Mouse (Mus musculus) forebrain, postnatal 0 days (tissue): Measurements from ENCODE around the gene Zfp575. TPM values are rescaled to one million over a fixed set of nuclear protein-coding genes. Genes with fewer than 3 reads are reported as not detected.
A peak's percentile ranks its signal among the peaks of the same experiment; 100 is the strongest.

Source experiments
- ATAC-seq: fragments of 200-750 bp; cut with Nextera tagmentation; 2 replicates; pipeline ENCODE4 v1.8.0; 2017; ENCODE audit warnings: mild to moderate bottlenecking, moderate library complexity
- DNase-seq: peaks from one replicate; pipeline ENCODE4 v3.0.0-alpha.2; 2015
- H3K27ac ChIP-seq: fragments of 300-500 bp; sonication (generic); 2 replicates; pipeline ENCODE4 v1.5.1; 2014; ENCODE audit warnings: low read depth, mild to moderate bottlenecking, antibody characterized with exemption, low read length, moderate library complexity, mixed read lengths
- H3K27me3 ChIP-seq: fragments of 300-500 bp; sonication (generic); 2 replicates; pipeline ENCODE4 v1.6.1; 2014; ENCODE audit warnings: mild to moderate bottlenecking, low read length, mixed read lengths; ENCODE audit not compliant: insufficient read depth
- H3K36me3 ChIP-seq: fragments of 300-500 bp; sonication (generic); 2 replicates; pipeline ENCODE4 v1.6.1; 2014; ENCODE audit warnings: mild to moderate bottlenecking, moderate library complexity; ENCODE audit not compliant: insufficient read depth
- H3K4me1 ChIP-seq: fragments of 300-500 bp; sonication (generic); 2 replicates; pipeline ENCODE4 v1.6.1; 2014; ENCODE audit warnings: antibody characterized with exemption; ENCODE audit not compliant: insufficient read depth
- H3K4me2 ChIP-seq: fragments of 300-500 bp; sonication (generic); 2 replicates; pipeline ENCODE4 v1.6.1; 2014; ENCODE audit warnings: low read depth, mild to moderate bottlenecking, moderate library complexity
- H3K4me3 ChIP-seq: fragments of 300-500 bp; sonication (generic); 2 replicates; pipeline ENCODE4 v1.5.1; 2014; ENCODE audit warnings: low read depth, low read length, mixed read lengths
- H3K9ac ChIP-seq: fragments of 300-500 bp; sonication (generic); 2 replicates; pipeline ENCODE4 v1.6.1; 2014; ENCODE audit warnings: mild to moderate bottlenecking
- H3K9me3 ChIP-seq: fragments of 300-500 bp; sonication (generic); 2 replicates; pipeline ENCODE4 v1.6.1; 2016; ENCODE audit warnings: low read length
- CTCF ChIP-seq: sonication (generic); IDR thresholded peaks from 2 replicates; pipeline ENCODE4 v1.5.1; 2016; ENCODE audit warnings: antibody characterized with exemption, control low read depth, low read depth
- WGBS: fragments of 180-500 bp; shearing (Covaris S2); extraction: QIAGEN DNeasy Blood & Tissue Kit; methylation state at CpG from one replicate; pipeline ENCODE4 v1.1.7; 2014; 5-methylcytosine and 5-hydroxymethylcytosine counted together
- polyA plus RNA-seq: library from polyadenylated mRNA; unstranded; fragments of >200 nt; fragmentation: Nextera tagmentation; extraction: Ambion mirVana; gene quantifications from 2 replicates; pipeline ENCODE4 v1.2.1, GENCODE M21; 2015
- total RNA-seq: library from RNA; depleted of rRNA; stranded (reverse); fragments of >200 nt; gene quantifications from 2 replicates; pipeline ENCODE4 v1.2.3, GENCODE M21; 2014

Gene Zfp575
- total and polyA plus RNA-seq, 2 experiments from 2014 or later = 1.2 to 24.8 TPM

DNA sequence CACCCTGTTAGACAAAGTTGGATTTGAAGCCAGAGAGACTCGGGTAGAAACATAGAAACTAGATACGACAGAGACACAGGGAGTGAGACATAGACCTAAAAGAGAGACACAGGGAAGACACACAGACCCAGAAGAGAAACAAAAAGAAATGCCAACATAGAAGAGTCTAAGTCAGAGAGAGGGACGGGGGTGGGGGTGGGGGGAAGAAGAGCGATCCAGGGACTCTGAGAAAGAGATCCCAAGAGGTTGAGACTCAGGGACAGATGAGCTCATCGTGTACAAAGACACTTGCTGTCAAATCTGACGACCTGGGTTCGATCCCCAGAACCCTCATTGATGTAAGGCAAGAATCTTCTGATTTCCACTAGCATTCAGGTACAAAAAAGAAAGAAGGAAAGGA is 24.3 kb upstream of the Zfp575 start:
- Histone ChIP-seq H3K27ac (no peak overlapping the region), H3K9ac (no peak overlapping the region), H3K4me2 (no peak overlapping the region), H3K4me3 (0 out of 2 replicates have a peak overlapping the region, but pooled peaks have one; percentile 28), H3K27me3 (peaks cover 39% of the 10 kb centered on the region), H3K9me3 (no peaks in the 10 kb centered on the region), H3K36me3 (no peaks in the 10 kb centered on the region; the same call in 1 of the 2 replicates), H3K4me1 (no peaks in the 10 kb centered on the region)
- no peak for TF ChIP-seq CTCF
- 17% methylated on average over 7 of the region's 7 CpGs for WGBS
- ATAC-seq = no peak
- no peak for DNase-seq

GRCm38 (mm10) chr7:24610879-24611494 is 23.5 kb upstream of the Zfp575 start:
- no peak for TF ChIP-seq CTCF
- H3K36me3 ChIP-seq = no peaks in the 10 kb centered on the region; the same call in 1 of the 2 replicates
- H3K9me3 ChIP-seq = no peaks in the 10 kb centered on the region
- WGBS = 2% methylated on average over 36 of the region's 36 CpGs
- H3K27me3 ChIP-seq = peaks cover 39% of the 10 kb centered on the region
- H3K4me2 ChIP-seq = peak overlapping the region; percentile 40
- ATAC-seq (peak; percentile 16), DNase-seq (peak; percentile 18)
- no peak overlapping the region for H3K27ac ChIP-seq
- H3K4me1 ChIP-seq = no peaks in the 10 kb centered on the region
- H3K4me3 ChIP-seq = peak overlapping the region; percentile 28
- H3K9ac ChIP-seq = 0 out of 2 replicates have a peak overlapping the region, but pooled peaks have one; percentile 28

DNA sequence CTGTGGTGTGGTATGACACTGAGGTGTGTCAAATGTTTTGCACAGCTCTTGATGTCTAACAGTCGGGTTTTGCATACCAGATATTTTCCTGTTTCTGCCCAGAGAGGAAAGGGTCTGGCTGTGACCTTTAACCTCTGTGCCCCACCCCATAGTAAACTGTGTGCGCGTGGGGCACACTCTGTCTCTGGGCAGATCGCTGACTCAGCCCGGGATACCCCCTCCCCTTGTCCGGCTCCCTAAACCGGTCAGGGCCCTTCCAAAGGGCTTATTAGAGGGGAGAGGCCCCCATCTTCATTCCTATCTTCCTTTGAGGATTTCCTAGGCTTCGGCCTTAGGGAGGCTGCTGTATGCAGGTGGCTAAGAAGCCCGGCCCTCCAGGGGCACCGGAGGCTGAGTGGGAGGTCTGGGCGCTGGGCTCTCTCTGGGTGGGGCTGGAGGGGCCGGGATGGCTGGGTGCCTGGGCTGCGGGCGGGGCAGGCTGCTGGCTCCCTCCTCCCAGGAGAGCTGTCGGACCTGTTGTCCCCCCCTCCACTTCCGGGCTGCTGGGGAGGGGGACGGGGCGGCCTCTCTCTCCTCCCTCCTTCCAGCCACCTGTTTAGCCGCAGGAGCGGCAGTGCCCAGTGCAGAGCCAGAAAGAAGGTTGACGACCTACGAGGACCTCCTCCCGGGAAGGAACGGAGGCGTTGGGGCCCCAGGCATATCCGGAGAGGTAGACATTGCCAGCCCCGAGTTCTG is 22.9 kb upstream of the Zfp575 start, which contains the start of gene Phldb3:
Gene Phldb3, plus strand, starts transcription at position 620 of the 735 bp plus-strand sequence.
- TF ChIP-seq CTCF = no peak
- H3K4me1 ChIP-seq = no peaks in the 10 kb centered on the region
- H3K4me2 ChIP-seq = peak within 1 kb of the TSS; percentile 40
- peaks cover 39% of the 10 kb centered on the region for H3K27me3 ChIP-seq
- DNase-seq = no peak
- no peak within 1 kb of the TSS for H3K27ac ChIP-seq
- 0 out of 2 replicates have a peak, but pooled peaks have one; percentile 4 for ATAC-seq
- H3K9me3 ChIP-seq = no peaks in the 10 kb centered on the region
- H3K9ac ChIP-seq = 0 out of 2 replicates have a peak within 1 kb of the TSS, but pooled peaks have one; percentile 28
- peak within 1 kb of the TSS; percentile 28 for H3K4me3 ChIP-seq
- H3K36me3 ChIP-seq = no peaks in the 10 kb centered on the region; the same call in 1 of the 2 replicates
- WGBS = 8% methylated on average over 23 of the region's 27 CpGs

DNA sequence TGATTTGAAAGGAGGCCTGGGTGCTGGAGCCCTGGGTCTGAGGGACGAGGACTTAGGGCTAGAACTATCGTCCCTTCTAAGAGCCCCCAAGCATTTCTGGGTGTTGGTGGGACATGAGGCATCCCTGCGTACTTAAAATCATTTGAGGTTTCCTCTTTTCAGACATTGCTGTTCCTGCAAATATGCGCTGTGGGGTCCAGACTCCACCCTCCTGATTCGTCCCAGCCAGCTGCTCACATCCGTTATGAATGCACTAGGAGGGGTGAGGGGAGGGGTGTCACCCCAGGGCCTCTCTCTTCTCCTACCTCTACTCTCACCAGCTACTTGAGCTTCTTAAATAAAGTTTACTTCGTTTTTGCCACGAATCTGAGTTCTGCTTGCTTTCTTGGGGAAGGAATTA is 21.1 kb upstream of the Zfp575 start:
- ATAC-seq (no peak), DNase-seq (no peak)
- Histone ChIP-seq H3K27ac (no peak overlapping the region), H3K4me1 (no peaks in the 10 kb centered on the region), H3K4me3 (no peak overlapping the region), H3K9me3 (no peaks in the 10 kb centered on the region), H3K27me3 (peaks cover 38% of the 10 kb centered on the region), H3K36me3 (no peaks in the 10 kb centered on the region; the same call in 1 of the 2 replicates), H3K9ac (no peak overlapping the region), H3K4me2 (no peak overlapping the region)
- 77% methylated on average over 8 of the region's 8 CpGs for WGBS
- no peak for TF ChIP-seq CTCF

DNA sequence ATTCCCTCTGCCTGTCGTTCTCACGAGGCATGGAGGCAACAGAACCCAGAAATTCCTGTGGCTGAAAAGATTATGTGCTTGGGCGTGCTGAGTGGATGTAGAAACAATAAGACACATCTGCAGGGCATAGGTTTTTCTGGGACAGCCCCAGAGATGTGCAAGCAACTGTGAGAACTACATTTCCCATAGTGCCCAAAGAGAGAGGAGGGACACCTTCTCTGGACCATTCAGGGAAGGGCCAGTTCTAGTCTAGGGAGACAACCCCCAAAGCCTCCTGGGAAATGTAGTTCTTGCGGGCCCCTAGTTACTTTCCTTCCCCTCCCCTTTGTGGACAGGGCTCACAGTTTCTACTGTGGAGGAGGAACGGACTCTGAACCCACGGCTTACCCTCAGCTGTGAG is 20.6 kb upstream of the Zfp575 start:
- ATAC-seq = peak; percentile 86
- WGBS = 56% methylated on average over 6 of the region's 6 CpGs

GRCm38 (mm10) chr7:24606046-24606445 is 18.6 kb upstream of the Zfp575 start:
- no peak overlapping the region for H3K9ac ChIP-seq
- TF ChIP-seq CTCF = no peak
- no peaks in the 10 kb centered on the region for H3K9me3 ChIP-seq
- no peak overlapping the region for H3K4me3 ChIP-seq
- H3K27me3 ChIP-seq = peaks cover 14% of the 10 kb centered on the region
- 0 out of 2 replicates have a peak, but pooled peaks cover 4% of the 10 kb centered on the region for H3K4me1 ChIP-seq
- H3K27ac ChIP-seq = no peak overlapping the region
- DNase-seq (no peak), ATAC-seq (no peak)
- no peak overlapping the region for H3K4me2 ChIP-seq
- WGBS = 79% methylated on average over 7 of the region's 7 CpGs
- H3K36me3 ChIP-seq = no peaks in the 10 kb centered on the region; the same call in 1 of the 2 replicates

More for the DNA sequence above, 20.6 kb upstream of the Zfp575 start:
- H3K27ac ChIP-seq = no peak overlapping the region
- peak; percentile 50 for DNase-seq
- no peaks in the 10 kb centered on the region; the same call in 1 of the 2 replicates for H3K36me3 ChIP-seq
- no peak overlapping the region for H3K4me3 ChIP-seq
- peaks cover 32% of the 10 kb centered on the region for H3K27me3 ChIP-seq
- H3K9me3 ChIP-seq = no peaks in the 10 kb centered on the region
- no peaks in the 10 kb centered on the region for H3K4me1 ChIP-seq
- TF ChIP-seq CTCF = no peak
- H3K9ac ChIP-seq = no peak overlapping the region
- H3K4me2 ChIP-seq = no peak overlapping the region

DNA sequence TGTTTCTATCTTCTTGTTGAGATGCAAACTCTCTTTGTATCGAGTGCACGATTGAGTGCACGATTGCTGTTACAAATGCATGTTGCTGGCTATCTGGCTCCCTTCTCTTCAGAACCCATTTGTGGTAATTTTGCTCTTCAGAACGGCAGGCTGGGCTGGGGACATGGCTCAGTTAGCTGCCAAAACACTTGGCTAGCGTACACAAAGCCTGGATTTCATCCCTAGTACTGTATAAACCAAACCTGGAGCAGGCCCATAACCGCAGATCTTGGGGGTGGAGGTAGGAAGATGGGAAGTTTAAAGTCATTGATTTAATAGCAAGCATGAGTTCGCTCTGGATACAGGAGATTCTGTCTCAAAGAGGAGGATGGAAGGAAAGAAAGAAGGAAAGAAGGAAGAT is 18.1 kb upstream of the Zfp575 start:
- DNase-seq = no peak
- Histone ChIP-seq H3K9me3 (no peaks in the 10 kb centered on the region), H3K4me1 (0 out of 2 replicates have a peak, but pooled peaks cover 4% of the 10 kb centered on the region), H3K36me3 (no peaks in the 10 kb centered on the region; the same call in 1 of the 2 replicates), H3K27ac (no peak overlapping the region), H3K4me2 (no peak overlapping the region), H3K4me3 (no peak overlapping the region), H3K9ac (no peak overlapping the region), H3K27me3 (peaks cover 11% of the 10 kb centered on the region)
- ATAC-seq = no peak
- whole genome bisulfite sequencing = 63% methylated on average over 7 of the region's 7 CpGs
- no peak for TF ChIP-seq CTCF
